Mouse (Mus musculus): ENCODE measurements around the gene Hoxc13. TPM values are rescaled to one million over a fixed set of nuclear protein-coding genes. Genes with fewer than 3 reads are reported as not detected.

Gene Hoxc13
- total RNA-seq, 2 experiments from 2014 or later: not detected

Small RNAs within 50 kb of the gene (microRNA-seq; reads per million reads assigned to microRNA genes)
- 0.49 to 2.7 reads per million in 2 experiments for gene Mir196a-2

Other genes with a start within 250 kb of the Hoxc13 start
- 10 to 100 TPM; 14.5 to 15.6 TPM for gene Atp5g2, start 248.8 kb upstream of the Hoxc13 start, total RNA-seq (2021)
- gene Calcoco1, start 198.9 kb upstream of the Hoxc13 start, total RNA-seq (2021): 10 to 100 TPM; 86.9 to 92.4 TPM
- gene Hoxc12, start 15.7 kb downstream of the Hoxc13 start, total RNA-seq (2021): not detected
- not detected for gene Hoxc11, start 33.3 kb downstream of the Hoxc13 start, total RNA-seq (2021)
- gene Hoxc10, start 45.7 kb downstream of the Hoxc13 start, total RNA-seq (2021): not detected
- gene Hoxc5, start 46.3 kb downstream of the Hoxc13 start, total RNA-seq (2021): not detected
- gene Hoxc9, start 55.3 kb downstream of the Hoxc13 start, total RNA-seq (2021): not detected
- gene Hoxc8, start 69.5 kb downstream of the Hoxc13 start, total RNA-seq (2021): not detected
- gene Hoxc6, start 77.2 kb downstream of the Hoxc13 start, total RNA-seq (2021): not detected
- not detected for gene Hoxc4, start 97.8 kb downstream of the Hoxc13 start, total RNA-seq (2021)
- 10 to 100 TPM; 18.3 to 19.9 TPM for gene Smug1, start 246.0 kb downstream of the Hoxc13 start, total RNA-seq (2021)